Mouse (Mus musculus) large intestine, adult 2 months (tissue): Measurements from ENCODE around the gene Bcan. TPM values are rescaled to one million over a fixed set of nuclear protein-coding genes. Genes with fewer than 3 reads are reported as not detected.

ENCODE experiments used
- DNase-seq: peaks from one replicate; pipeline ENCODE4 v3.0.0-alpha.2; 2012; ENCODE audit warnings: low read depth, low spot score
- WGBS: fragments of 180-500 bp; shearing (Covaris S2); methylation state at CpG from one replicate; pipeline ENCODE4 v1.1.7; 2018; 5-methylcytosine and 5-hydroxymethylcytosine counted together
- polyA plus RNA-seq: library from polyadenylated mRNA; depleted of rRNA; stranded (reverse); fragments of >200 nt; gene quantifications from 2 replicates; pipeline ENCODE4 v1.2.3, GENCODE M21; 2012; rRNA removed

Bcan gene
- polyA plus RNA-seq, 1 experiment, result 0.20 TPM

DNA sequence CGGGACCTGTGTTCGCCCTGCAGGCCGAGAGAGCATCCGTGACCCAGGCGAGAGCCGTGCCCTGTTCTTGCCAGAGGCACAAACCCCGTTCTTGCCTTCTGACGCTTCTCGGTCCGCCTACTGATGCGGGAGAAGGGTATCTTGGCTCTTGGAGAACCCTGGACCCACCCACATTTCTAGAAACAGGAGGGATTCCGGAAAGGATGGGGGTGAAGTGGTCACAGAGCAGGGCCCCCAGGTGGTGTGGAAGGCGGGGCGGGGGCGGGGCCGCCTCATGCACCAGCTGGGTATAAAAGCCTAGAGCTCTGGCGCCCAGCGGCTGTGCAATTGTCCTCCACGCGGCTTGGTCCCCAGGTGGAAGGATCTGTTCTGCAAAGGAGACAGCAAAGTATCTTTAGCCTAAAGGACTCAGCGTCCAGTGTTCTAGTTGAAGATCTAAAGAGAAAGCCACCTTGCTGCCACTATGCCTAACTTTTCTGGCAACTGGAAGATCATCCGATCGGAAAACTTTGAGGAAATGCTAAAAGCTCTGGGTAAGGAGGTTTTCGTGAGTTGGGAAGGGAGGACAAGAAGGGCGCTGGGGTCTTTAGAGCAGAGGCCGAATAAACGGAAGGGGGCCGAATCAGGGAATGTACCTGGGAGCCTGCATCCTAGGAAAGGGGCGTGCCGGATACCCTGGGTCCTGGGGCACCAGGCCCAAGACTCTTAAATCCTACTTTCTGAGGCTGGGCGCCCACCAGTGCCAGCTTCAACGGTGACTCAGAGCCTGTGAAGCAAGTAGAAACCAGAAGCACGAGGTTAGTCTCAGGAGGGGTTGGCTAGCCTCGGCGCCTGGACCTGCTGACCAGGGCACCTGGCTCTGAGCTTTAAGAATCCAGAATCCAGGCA is 51.4 kb downstream of the Bcan start, which contains the start of gene Crabp2:
TSS of gene Crabp2 (plus strand) at position 289 of the 888 bp plus-strand sequence.
- no peak for DNase-seq
- 6% methylated on average over 35 of the region's 35 CpGs for WGBS

DNA sequence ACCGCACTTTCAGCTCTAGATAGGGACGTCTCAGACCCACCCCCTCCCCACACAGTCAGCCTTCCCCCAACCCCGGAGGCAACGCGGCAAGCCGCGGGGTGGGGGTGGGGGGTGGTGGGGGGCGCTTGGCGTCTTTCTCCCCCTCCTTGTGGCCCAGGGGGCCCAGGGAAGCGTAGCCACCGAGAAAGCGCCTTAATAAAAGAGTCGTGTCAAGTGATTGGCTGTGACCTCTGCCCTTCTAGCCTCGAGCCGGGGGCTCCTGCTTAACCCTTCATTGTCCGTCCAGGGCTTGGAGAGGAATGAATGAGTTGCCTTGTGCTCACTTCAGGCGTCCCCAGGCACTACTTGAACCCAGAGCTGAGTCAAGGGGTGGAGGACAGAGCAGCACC is 52.2 kb downstream of the Bcan start:
- 3% methylated on average over 17 of the region's 17 CpGs for WGBS

DNA sequence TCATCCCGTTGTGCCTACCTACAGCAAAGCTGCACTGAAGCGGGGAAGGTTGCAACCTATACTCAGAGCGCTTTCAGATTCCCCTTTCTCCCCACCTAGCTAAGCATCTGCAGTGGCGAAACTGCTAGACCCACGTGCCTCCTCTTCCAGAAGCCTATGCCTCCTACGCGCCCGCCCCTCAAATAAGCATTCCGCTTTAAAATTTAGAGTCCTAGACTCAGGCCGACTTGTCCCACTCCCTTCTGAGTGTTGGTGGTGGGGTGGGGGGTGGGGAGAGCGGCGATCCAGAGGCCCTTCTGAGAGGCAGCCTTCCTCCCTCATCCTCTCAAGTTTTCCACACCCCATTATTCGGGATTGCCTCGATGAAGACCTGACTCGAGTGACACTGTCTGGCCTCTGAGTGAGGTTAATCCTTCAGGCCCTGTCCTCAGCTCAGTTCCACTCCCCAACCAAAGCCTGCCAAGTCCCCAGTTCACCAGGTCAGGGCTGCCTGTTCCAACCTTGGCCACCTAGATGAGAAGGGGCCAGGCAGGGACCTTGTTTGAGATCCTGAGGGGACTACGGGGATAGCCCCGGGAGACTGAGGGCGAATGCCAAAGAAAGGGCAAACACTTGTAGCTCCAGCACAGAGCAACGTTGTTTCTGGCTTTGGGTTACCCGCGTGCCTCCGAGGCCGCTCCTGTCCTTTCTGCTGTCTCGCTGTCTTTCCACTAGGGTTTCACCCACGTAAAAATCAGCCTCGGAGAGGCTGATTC is 52.8 kb downstream of the Bcan start:
- no peak for DNase-seq
- 16% methylated on average over 26 of the region's 26 CpGs for WGBS

More for the DNA sequence above, 52.2 kb downstream of the Bcan start:
- no peak for DNase-seq

- 55% methylated on average over 1 of the region's 1 CpGs for WGBS
- DNase-seq, result no peak
These were observed 53.5 kb downstream of the Bcan start for GRCm38 (mm10) chr3:87946541-87946860.

DNA sequence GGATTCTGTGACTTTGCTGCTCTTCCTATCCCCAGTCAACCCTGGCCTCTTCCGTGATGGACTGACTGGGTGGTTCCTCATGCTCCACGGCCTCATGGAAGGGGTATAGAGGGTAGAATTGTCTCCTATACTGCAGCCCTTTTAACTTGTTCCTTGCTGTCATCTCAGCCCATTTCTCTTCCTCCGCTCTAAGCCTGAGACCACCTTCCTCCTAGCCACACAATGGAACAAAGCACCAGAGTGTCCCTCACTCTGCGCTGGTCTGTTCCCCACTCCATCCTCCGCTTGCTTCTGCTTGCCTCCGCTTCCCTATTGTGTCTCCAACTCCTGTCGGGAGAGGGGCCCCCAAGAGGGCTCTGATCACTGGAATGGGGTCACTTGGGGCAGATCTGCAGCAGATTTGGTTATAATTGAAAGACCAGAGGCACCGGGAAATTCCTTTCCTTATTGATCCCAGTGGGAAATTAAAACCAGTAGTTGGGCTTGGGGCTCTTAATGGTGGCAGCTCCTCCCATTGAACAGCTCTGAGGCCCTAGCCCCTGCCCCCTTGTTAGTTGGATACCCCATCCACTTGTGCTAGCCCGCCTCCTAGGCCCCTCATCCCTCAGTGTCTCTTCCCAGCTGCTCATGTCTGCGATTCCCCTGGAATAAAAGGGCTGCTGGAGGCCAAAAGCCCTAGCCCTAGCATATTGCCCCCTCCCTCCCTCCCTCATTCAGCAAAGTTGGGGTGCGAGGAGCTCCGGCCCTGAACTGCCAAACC is 54.1 kb downstream of the Bcan start:
- no peak for DNase-seq
- 63% methylated on average over 12 of the region's 12 CpGs for WGBS

DNA sequence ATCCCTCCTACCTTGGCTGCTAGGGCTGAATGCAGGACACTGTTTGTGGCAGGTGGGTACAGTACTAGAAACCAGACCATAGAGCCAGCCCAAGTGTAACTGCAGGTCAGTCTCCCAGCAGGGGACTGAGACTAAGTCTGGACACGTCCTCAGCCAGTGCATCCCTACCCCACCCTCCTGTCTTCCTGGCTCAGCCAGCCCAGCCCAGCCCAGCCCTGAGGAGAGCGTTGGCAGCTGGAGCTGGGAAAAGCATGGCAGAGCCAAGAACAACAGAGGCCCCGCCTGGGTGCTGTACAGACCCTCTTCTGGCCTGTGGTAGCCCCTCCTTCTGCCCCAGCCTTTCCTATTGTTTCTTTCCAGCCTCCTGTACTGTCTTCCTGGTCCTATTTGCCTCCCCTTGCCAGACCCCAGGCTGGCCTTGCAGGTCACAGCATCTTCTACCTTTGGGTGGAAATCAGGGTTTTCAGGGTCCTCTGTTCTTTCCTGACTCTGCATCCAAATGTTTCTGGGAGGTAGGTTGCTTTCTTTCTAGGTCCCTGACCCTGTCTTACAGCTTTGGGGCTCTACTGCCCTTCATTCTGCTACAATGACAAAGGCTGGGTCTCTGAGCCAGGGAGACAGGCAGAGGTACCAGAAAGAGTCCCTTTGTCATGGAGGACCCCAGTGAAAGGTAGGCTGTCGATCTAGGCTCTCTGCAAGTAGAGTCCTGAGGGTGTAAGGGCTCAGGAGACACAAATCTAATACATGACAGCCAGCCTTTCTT is 55.0 kb downstream of the Bcan start:
- whole genome bisulfite sequencing, result 18% methylated on average over 4 of the region's 4 CpGs
- DNase-seq, result no peak

DNA sequence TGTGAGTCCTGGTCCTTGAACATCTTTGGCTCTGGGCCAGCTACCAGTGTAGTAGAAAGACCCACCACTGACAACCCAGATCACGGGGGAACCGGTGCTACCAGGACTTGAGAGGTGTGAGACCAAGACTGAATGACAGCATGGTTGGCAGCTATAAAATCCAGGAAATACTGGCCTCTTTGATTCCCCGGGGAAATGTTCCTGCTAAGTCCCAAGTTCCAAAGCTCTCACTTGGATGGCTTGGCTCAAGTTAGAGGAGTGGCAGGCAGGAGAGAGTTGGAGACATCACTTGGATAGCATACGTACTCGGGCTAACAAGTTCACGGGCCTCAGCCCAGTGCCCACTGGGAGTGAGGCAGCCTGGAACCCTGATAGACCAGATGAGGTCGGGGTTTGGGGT is 56.4 kb downstream of the Bcan start:
- 56% methylated on average over 7 of the region's 7 CpGs for WGBS
- no peak for DNase-seq

GRCm38 (mm10) chr3:87942471-87942870 is 57.6 kb downstream of the Bcan start:
- DNase-seq, result no peak

DNA sequence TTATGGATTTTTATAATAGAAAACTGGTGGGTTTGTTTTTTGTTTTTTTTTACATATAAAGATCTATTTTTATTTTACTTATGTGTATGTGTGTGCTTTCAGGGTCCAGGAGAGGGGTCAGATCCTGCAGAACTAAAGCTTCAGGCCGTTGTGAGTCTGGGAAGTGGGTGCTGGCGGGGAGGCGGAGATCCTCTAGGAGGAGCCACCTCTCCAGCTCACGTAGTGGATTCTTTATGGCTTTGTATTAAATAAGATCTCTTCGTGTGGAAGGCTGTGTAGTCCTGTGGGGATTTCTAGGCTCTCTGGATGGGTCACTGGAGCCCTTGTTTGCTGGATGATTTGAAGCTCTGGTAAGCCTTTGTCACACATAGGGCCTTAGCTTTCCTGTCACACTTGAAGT is 59.4 kb downstream of the Bcan start:
- DNase-seq, result no peak
- 67% methylated on average over 5 of the region's 5 CpGs for WGBS

More at GRCm38 (mm10) chr3:87942471-87942870, 57.6 kb downstream of the Bcan start:
- WGBS, result 91% methylated on average over 2 of the region's 2 CpGs

Other genes starting within 250 kb of the Bcan start
- 0.07 and 0.16 TPM in 2 replicates for gene Ntrk1, start 205.1 kb downstream of the Bcan start, polyA plus RNA-seq
- gene Insrr, start 203.3 kb downstream of the Bcan start, polyA plus RNA-seq, result 1.3 and 1.6 TPM in 2 replicates
- gene Pear1, start 175.9 kb downstream of the Bcan start, polyA plus RNA-seq, result 11.3 and 17.1 TPM in 2 replicates
- gene Sh2d2a, start 153.5 kb downstream of the Bcan start, polyA plus RNA-seq, result 3.5 and 5.6 TPM in 2 replicates
- gene Prcc, start 114.6 kb downstream of the Bcan start, polyA plus RNA-seq, result 28.5 and 30.2 TPM in 2 replicates
- gene Hdgf, start 93.9 kb downstream of the Bcan start, polyA plus RNA-seq, result 73.5 and 78.7 TPM in 2 replicates
- gene Mrpl24, start 80.7 kb downstream of the Bcan start, polyA plus RNA-seq, result 63.4 and 64.1 TPM in 2 replicates
- 14.0 and 15.3 TPM in 2 replicates for gene Isg20l2, start 69.9 kb downstream of the Bcan start, polyA plus RNA-seq
- 17.5 and 22.5 TPM in 2 replicates for gene Rrnad1, start 69.5 kb downstream of the Bcan start, polyA plus RNA-seq
- not detected in 2 replicates for gene Crabp2, start 51.6 kb downstream of the Bcan start, polyA plus RNA-seq
- 0.87 and 1.4 TPM in 2 replicates for gene Nes, start 29.2 kb downstream of the Bcan start, polyA plus RNA-seq
- gene Hapln2, start 27.4 kb upstream of the Bcan start, polyA plus RNA-seq, result not detected in 2 replicates
- gene Gpatch4, start 42.9 kb upstream of the Bcan start, polyA plus RNA-seq, result 8.0 and 9.3 TPM in 2 replicates
- gene Naxe, start 58.3 kb upstream of the Bcan start, polyA plus RNA-seq, result 62.6 and 75.5 TPM in 2 replicates
- not detected in 2 replicates for gene Ttc24, start 78.1 kb upstream of the Bcan start, polyA plus RNA-seq
- gene Iqgap3, start 81.7 kb upstream of the Bcan start, polyA plus RNA-seq, result 14.3 and 18.7 TPM in 2 replicates
- 26.1 and 40.8 TPM in 2 replicates for gene Mef2d, start 142.1 kb upstream of the Bcan start, polyA plus RNA-seq